Mouse (Mus musculus) small intestine, adult 2 months (tissue): Measurements from ENCODE around the gene Arl6ip1.

Source experiments
- CTCF ChIP-seq: fragments of 200-500 bp; IDR thresholded peaks from 2 replicates; pipeline ENCODE4 v1.5.1; 2012; ENCODE audit warnings: low read depth, mild to moderate bottlenecking, control low read depth, inconsistent platforms, low read length, moderate library complexity, mixed read lengths; ENCODE audit not compliant: insufficient replicate concordance, insufficient read length; ENCODE audit errors: extremely low read depth
- POLR2A ChIP-seq: fragments of 200-500 bp; IDR thresholded peaks from 2 replicates; pipeline ENCODE4 v1.6.1; 2012; ENCODE audit warnings: low read depth, mild to moderate bottlenecking, control low read depth, inconsistent platforms, low read length, moderate library complexity

GRCm38 (mm10) chr7:118103462-118104379 lies 25.7 kb downstream of the Arl6ip1 start:
- TF ChIP-seq CTCF (no peak), POLR2A (no peak)
